Mouse (Mus musculus) T-helper 2 cell (primary cell): ENCODE data around the gene Ank3.

Experiments
- in situ Hi-C: fragments of 300-600 bp; cut with MboI, MseI; formaldehyde crosslinking; loops from one replicate; pipeline ENCODE4 v1.15.1; 2025; ENCODE audit warnings: high pct_unique_total_duplicates

The Ank3 gene

DNA sequence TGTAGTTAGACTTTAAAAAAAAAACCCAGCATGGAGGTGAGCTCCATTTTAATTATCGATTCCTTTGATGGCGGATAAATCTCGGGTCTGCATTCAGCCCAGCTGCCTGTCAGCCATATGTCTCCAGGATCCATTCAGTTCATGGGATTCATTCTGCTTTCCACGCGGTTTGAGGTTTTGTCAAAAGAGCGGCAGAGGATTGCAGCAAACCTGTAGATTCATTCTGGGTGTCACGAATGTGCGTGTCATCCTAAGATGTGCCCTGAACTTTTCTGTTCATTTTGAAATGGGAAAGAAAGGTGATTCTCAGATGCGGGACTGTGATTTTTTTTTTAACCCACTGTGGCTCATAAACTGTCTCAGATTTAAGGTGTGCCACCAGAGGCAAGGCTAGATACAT, 136.1 kb downstream of the Ank3 start:
- in situ Hi-C loops = loop anchor here (5.0 kb wide), 1 partner anchor 62 kb away; no protein-coding TSS in a partner anchor

DNA sequence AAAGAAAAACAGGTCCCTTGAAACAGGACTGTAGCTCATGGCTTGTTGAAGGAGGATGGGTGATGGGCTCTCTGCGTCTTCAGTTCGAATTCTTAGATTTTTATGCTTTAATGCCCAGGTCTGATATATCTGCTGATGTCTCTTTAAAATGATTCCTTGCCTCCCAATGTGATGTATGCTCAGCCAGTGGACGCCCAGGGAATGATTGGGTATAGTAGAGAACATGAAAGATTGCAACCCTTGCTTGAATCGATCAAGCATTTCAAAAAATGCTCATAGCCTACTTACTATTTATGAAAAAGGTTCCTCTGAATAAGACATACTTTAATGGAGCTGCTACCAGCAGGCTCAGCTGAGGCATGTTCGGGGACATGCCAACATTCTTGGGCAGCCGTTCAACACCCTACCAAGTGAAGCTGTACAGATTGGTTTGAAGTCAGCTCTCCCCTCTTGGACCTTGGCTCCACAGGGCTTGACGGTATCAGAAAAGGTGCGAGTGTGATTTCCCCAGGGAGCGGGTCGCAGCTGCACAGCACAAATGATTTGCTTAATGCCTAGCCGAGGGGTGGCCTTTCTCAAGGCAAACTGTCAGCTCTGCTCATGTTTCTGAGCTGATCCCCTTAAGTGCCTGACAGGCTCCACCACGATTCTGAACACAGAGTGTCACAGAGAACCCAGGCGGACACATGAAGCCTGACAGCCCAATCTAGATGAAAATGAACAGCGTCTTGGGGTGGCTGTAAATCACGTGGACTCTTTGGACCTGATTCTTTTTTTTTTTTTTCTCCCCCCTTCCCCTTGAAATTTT, 136.8 kb downstream of the Ank3 start:
- in situ Hi-C loops = no loop called here

DNA sequence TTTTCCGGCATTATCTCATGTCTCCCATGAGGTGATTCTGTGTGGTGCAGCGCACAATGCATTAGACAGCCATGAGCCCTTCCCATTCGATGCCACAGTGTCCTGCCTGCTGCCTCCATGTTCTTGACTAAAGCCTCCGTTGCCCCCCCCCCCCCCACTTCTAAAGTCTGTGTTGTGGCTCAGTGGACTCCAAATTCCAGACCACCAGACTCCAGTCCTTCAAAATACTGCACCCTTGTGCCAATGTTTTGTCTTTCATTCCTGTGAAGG, 137.3 kb downstream of the Ank3 start:
- in situ Hi-C loops = no loop called here

DNA sequence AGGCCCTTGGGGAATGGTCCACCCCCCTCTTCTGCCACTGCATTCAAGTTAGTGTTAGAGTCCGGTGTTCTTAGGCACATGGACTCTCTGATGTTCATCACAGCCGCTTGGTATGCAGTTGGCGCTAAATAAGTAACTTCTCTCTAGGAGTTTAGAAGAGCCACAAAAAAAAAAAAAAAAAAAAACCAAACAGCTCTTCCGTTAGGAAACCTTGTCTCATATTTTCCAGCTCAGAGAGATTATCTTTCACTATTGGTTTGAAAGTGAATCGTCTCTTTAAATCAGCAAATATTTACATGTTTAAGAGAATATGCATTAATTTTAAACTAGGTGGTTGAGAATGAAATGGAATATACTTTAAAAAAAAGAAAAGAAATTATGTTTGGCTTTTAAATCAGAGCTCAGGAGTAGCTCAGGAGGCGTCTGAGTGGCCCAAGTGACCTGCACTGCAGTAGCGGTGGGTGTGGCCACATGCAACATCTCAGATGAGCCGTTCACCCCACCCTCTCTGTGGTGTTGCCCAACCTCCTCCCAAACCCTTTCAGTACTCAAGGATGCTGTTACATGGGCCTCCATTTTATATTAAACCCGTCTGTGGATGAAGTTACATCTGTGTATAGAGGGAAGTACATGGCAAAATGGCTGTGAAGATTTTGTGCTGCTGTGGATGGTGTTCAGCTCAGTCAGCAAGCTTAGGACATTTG, 138.0 kb downstream of the Ank3 start:
- in situ Hi-C loops = no loop called here

DNA sequence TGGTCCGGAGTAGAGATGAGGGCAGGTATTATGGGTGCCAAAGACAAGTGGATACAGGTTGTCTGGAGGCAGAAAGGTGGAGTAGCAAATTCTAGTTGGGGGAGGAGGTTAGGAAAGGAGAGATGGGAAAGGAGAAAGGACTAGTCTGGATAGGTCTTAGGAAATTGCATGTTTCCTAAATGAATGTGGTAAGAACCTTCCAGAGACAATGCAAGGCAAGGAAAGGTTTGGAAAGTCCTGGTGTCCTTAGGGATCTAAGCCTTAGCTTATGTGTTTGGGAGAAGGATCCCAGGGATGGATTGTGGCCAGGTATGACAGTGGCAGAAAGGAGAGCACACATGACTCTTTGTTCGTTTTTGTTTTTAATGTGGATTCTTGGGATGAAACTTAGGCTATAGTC, 139.7 kb downstream of the Ank3 start:
- in situ Hi-C loops = no loop called here

DNA sequence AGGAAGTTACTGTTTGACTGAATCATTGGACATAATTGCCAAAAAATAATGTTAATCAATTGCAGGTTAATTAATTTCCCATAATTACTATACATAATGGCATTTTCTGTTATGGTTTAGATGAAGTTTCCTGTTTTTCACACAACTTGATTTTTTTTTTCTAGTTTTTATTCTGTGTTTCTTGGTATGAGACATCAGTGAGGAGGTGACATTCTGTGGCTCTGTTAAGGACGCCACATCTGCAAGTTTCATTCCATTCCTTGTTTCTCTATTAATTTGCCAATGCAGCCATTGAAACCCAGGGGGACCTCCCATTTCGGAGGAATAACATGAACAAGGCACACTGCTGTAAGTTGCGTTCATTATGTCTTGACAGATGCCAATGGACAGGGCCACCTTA, 143.9 kb downstream of the Ank3 start:
- in situ Hi-C loops = no loop called here

DNA sequence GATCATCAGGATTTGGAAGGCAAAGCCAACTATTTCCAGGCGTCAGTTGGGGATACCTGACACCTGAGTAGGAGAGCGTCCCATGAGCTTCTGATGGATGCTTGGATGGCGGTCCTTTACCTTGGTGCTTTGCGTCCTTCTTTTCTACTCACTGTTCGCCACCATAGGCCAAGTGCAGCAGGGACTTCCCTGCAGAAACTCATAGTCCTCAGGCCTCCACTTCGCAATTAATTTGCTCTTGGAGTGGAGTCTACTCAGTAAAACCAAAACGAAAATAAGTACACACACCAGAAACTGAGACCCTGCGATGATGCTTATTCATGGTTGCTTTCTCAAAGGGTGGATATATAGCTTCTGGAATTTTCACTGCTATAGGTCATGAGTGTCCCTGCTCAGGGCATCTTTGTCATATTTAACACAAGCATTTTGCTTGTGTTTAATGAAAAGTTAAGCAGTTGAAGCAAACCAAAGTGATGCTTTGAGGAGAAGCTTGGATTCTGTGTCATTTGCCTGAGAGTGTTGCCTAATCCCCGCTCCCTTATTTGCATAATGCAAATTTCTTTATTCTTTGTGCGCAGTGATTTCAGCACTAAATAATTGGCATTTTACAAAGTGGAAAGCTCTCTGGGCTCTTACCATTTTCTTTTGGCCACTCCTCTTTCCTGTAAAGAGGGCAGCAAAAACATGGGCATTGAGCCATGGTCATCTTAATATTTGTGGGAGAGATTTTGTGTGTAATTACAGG, 145.5 kb downstream of the Ank3 start:
- in situ Hi-C loops = no loop called here

DNA sequence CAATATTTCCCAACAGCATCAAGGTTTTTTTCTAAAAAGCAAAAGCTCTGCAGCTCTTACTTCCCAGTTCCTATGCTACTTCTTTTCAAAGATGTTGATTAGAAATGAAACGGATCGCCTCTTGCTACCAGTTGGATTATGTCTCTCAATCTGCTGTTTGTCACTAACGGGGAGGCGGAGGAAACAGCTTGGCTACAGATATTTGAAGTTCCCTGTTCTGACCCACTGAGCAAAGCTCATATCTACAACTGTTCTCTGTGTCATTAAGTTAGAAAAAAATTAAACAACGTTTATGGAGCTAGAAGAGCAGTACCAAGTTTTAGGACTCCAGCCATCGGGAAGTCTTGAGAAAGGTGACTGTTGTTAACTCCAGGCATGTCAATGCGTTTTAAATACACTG, 146.1 kb downstream of the Ank3 start:
- in situ Hi-C loops = no loop called here

DNA sequence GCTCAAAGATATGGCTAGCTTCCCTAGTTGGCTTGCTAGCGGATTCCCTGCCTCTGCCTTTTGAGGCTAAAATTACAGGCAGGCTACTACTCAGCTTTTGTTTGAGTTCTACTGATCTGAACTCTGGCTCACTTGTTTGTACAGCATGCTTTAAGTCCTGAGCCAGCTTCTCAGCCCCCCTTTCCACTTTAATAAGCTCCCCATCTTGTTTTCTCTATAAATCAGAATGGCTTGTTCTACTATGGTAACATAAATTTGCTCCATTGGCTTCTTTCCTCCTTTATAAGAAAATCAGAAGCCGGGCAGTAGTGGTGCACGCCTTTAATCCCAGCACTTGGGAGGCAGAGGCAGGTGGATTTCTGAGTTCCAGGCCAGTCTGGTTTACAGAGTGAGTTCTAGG, 147.4 kb downstream of the Ank3 start:
- in situ Hi-C loops = no loop called here

DNA sequence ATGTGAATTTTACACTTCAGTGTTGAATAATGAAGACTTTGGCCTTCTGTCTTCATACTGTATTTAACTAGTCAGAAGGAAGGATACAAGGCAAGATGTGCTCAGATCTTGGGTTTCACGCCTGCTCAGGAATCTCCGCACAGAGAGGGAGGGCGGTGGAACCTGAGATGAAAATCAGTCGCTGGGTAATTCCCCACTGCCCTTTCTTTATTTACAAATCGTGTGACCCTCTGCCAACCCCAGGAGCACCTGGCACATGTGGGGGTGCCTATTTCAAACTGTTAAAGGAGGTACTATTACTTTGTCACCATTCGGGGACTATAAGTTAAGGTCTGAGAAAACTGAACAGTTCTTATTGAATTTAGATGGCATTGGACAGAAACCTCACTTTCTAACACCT, 148.1 kb downstream of the Ank3 start:
- in situ Hi-C loops = no loop called here

DNA sequence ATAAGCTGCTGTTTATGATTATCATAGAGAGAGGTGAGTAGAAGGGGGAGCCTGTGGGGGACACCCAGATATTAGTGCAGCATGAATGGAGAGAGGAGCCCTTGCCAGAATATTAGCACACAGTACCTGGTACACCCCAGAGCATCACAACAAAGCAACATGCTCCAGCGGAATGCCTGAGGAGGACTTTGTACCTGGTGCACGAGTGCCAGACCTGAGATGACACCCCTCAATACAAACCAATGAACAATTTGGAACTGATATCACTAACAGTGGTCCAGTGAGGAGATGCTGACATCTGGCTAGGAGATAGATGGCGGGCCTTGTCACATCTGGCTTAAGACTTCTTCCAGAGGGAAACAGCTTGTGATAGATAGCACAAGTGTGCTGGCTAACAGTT, 150.2 kb downstream of the Ank3 start:
- in situ Hi-C loops = no loop called here

DNA sequence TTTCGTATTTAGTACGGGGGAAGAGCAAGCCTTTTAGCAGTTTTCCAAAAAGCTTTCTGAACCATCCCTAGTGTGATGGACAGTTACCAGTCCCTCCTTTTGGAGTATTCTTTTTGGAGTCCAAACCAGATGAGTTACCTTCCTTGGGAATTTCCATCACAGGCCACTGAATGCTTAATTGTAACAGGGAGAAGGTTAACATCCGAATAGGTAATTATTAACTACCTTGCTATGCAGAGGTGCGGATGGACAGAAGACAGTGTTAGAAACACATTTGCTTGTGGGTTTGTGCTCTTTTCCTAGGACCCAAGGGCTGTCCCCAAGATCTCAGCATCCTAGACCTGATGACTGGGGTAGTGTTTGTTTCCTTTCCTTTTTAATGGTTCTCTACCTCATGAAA, 150.6 kb downstream of the Ank3 start:
- in situ Hi-C loops = no loop called here

DNA sequence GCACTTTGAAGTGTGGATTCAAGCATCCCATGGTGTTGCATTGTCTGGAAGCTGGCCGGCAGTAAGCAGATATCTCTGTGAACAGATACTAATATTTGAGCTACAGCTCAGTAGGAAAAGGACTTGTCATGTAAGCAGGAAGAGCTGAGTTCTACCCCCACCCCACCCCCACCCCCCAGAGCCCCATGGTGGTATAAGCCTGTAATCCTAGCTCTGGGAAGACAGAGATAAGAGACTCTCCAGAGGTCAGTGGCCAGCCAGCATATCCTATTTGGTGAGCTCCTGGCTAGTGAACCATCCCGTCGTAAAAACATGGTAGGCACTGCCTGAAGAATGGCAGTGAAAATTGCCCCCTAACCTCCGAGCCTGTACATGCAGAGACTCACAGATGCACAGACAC, 152.3 kb downstream of the Ank3 start:
- in situ Hi-C loops = no loop called here

DNA sequence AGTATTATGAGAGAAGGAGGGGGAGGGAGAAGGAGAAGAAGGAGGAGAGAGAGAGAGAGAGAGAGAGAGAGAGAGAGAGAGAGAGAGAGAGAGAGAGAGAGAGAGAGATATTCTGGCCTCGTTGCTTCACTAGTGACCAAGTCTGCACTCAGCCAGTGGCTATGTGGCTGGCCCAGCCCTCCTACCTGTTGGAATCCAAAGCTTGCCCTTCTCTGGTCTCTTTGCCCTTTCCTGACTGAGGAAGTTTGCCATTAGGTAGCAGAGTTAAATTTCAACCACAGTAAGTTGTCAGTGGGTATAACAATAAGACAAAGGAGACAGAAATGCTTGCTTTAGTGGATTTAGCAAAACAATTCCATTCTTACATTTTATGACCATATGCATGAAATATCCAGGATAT, 154.5 kb downstream of the Ank3 start:
- in situ Hi-C loops = no loop called here

DNA sequence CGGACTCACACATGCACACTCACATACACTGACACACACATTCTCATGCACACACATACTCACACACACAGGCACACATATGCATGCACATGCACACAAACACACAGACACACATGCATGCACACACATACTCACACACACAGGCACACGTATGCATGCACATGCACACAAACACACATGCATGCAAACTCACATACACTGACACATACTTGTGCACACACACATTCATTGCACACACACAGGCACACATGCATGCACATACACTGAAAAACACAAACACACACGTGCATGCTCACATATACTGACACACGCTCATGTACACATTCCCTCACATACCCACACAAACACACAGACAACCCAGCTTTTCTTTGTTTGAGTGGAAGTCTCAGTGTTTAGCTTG, 157.0 kb downstream of the Ank3 start:
- in situ Hi-C loops = no loop called here

DNA sequence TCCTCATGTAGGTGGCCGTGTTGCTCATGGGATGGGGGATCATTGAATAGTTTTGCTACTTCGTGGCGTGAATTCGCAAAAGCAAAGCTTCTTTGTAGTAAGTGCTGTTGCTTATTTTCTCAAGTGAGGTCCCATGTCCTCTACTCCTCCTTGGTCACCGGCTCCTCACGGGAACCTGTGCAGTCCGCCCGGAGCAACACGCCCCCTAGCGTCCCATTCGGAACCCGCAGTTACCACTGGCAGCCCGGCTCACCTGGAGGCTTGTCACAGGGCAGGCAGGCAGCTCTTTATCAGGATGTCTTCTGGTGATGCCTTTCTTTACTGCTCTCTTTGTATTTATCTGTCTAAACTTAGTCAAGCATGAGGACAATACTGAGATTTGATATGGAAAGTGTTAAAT, 157.7 kb downstream of the Ank3 start:
- in situ Hi-C loops = no loop called here

DNA sequence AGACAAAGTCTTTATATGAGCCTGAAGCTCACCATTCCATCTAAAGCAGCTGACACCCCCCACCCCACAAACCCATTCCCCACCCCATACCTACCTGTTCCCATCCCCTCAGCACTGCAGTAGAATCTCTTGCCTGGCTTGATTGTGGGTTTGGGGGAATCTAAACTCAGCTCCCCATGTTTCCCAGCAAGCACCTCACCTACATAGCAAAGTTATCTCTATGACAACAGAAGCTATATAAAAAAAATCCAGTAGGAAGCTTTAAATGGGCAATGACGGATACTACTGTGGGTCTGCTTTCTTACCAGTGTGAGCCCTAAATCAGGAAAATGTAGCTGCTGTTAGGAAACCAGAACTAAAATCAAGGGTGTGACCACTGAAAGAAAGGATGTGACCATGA, 161.7 kb downstream of the Ank3 start:
- in situ Hi-C loops = no loop called here

DNA sequence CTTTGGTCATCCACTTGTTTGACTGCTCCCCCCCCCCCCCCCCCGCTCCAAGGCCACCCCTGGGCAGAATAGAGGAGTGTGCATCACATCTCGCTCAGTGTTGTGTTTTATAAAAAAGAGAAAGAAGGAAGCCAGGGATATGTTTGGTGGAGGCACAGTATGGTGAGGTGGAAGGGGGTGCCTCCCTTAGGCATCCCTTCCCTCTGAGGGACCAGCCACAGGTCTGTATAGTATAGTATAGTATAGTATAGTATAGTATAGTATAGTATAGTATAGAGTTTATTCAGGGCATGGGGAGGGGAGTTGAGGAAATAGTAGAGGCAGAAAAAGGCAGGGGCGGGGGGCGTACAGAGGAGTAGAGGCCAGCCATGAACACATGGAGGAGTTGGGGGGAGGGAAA, 164.4 kb downstream of the Ank3 start:
- in situ Hi-C loops = no loop called here

DNA sequence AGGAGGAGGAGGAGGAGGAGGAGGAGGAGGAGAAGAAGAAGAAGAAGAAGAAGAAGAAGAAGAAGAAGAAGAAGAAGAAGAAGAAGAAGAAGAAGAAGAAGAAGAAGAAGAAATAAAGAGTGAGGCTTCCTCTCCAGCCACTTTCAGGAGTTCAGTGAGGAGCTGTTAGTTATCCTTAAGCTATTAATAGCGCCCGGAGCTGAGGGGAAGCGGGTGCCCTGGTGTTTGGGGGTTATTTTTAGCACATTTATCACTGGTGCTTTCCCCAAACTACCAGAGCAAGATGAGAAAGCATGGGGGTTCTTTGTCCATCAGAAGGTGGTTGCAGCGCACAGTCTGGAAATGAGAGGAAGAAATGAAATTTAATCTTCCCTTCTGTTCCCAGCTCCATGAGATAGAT, 166.5 kb downstream of the Ank3 start:
- in situ Hi-C loops = no loop called here

DNA sequence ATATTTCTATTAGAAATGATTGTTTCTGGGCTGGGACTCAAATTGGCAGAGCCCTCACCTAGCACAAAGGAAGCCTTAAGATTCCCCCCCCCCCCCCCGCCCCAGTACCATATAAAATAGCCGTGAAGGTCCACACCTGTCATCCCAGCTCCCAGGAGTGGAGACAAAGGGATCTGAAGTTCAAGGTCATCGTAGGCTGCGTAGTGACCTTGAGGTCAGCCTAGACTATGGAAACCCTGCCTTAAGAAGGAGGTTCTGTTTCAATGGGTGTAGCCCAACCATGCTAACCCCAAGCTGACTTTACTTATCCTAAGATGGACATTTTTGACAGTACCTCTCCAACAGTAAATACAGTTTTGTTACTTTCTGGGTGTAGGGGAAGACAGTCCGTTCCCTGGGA, 170.4 kb downstream of the Ank3 start:
- in situ Hi-C loops = no loop called here

DNA sequence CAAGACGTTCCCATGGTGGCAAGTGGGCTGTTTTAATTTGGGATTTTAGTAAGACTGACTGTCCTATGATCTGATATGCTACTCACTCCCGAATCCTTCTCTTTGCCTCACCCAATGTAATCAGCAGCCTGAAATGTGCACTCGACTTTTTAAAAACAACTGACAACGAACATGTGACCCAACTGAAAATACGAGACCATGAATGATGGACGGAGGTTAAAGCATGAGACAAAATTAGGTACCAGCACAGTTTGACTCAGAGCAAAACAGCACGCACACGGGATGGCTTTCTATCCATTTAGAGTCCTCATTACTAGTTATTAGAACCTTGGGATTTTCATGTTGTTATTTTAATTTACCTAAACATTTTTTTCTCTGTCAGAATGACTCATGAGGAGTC, 171.2 kb downstream of the Ank3 start:
- in situ Hi-C loops = no loop called here

DNA sequence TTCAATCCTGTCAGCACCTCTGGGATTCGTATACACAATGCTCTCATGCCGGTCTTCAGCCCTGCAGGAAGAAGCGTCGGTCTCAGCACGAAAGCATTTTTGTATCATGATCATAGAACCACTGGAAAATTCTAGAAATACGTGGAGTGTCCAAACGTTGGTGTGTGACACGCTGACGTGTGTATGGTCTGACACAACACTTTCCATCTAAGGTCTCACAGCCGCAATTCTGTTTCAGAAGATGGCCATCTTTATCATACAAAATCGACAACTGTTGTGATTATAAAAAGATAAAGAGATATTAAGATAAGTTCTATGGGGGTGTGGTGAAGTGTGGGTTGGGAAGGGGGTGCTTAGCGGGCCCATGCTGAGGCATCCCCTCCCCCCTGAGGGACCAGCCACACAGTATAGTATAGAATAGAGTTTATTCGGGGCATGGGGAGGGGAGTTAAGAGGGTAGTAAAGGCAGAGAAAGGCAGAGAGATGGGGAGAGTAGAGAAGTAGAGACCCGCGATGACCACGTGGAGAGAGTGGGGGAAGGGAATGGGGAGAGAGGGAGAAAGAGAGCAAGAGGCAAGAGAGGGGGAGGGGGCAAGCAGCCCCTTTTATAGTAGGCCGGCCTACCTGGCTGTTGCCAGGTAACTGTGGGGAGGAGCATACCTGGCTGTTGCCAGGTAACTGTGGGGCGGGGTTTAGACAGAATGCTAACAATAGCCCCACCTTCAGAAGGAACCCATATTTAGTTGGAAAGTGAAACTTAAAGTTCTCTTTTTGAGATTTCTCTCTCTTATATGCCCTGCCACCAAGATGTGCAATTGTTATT, 172.1 kb downstream of the Ank3 start:
- in situ Hi-C loops = no loop called here
